Mouse (Mus musculus) common myeloid progenitor, adult 5-6 weeks (primary cell): ENCODE results near the gene Hectd4. TPM values are rescaled to one million over a fixed set of nuclear protein-coding genes. Genes with fewer than 3 reads are reported as not detected.
"Not testable (repeated sequence)": the region's sequence is repeated elsewhere in the genome, so short reads cannot be mapped to it uniquely, and the experiment has no call there.

Experiments used
- ATAC-seq: replicated peaks from 2 replicates; pipeline ENCODE4 v1.8.0; 2016; ENCODE audit warnings: low read depth, mild to moderate bottlenecking, moderate TSS enrichment, inconsistent platforms; ENCODE audit not compliant: poor library complexity, severe bottlenecking
- total RNA-seq: library from RNA; stranded (forward); fragments of 200-1000, 187-1606 nt; gene quantifications from 2 replicates; pipeline ENCODE4 v1.2.3, GENCODE M21; 2017

The Hectd4 gene
- total RNA-seq, 1 experiment from 2014 or later = 20.1 TPM

DNA sequence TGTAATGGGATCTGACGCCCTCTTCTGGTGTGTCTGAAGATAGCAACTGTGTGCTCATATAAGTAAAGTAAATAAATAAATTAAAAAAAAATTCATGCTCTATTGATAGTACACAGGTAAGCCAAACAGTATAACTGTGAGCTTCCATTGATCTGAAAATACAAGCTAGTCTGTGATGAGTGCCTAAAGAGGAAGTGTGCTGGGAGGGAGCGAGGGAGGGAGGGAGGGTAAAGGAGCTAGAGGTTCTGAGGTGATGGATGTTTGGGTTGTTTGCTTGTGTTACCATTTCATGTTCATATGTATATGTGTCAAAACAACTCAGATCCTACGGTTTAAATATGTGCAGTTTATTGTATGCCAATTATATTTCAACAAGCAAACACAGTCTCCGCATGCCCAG lies 6.8 kb downstream of the Hectd4 start:
- no peak for ATAC-seq

- ATAC-seq = not testable (repeated sequence)
These were observed 7.3 kb downstream of the Hectd4 start for GRCm38 (mm10) chr5:121227330-121227729.

DNA sequence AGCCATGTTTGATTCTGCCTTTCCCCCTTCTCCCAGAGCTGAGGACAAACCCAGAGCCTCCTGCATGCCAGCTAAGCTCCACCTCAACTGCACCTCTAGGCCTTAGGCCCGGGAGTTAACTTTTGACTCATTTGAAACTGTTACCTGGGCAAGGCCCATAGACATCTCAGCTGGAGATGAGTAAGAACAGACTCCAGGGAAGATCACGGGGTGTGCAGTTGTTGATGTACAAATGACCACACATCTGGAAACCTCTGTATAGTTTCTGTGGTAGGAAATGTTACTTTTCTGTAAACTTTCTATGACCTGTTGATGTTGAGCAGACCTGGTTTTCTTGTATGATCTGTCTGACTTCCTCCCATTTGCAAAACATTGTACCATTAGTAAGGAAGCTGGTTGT lies 9.2 kb downstream of the Hectd4 start:
- no peak for ATAC-seq

GRCm38 (mm10) chr5:121230811-121231210 lies 10.8 kb downstream of the Hectd4 start:
- 0 out of 2 replicates have a peak, but pooled peaks have one; percentile 19 for ATAC-seq

- no peak for ATAC-seq
These were observed 12.8 kb downstream of the Hectd4 start for GRCm38 (mm10) chr5:121232789-121233188.

DNA sequence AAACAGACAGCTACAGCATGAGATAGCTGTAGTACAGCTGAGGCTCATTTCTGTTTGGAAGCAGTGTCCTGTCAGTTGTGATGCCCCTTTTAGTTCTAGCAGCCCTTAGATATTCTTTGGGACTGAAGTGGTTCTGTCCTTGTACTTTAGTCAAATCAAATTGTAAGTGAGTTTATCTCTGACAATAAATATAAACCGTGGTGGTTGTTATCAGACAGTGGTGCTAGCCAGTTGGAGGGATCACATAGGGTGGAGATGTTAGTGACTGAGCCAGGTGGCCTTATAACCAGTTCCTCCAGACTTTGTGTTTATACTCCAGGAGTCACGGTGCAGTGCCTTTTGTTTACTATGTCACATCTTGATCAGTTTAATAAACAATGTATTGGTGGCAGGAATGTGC lies 13.7 kb downstream of the Hectd4 start:
- no peak for ATAC-seq

DNA sequence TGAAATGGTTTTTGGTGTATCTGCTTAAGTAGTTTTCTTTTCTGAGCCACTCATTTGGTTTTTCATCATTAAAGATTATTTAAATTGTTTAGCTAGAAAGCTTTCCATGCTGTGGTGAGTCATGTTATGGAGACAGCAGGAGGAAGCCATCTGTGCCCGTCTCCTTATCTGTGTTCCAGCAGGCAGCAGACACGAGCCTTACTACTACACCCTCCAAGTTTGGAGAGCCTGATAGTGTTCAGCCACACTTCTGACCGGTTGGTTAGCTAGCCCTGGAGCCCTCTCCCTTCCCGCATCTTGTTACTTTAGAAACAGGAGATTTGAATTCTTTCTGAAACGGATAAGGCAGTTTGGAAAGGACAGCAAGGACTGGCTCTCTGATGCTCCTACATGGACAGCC lies 16.2 kb downstream of the Hectd4 start:
- peak; percentile 99 for ATAC-seq

DNA sequence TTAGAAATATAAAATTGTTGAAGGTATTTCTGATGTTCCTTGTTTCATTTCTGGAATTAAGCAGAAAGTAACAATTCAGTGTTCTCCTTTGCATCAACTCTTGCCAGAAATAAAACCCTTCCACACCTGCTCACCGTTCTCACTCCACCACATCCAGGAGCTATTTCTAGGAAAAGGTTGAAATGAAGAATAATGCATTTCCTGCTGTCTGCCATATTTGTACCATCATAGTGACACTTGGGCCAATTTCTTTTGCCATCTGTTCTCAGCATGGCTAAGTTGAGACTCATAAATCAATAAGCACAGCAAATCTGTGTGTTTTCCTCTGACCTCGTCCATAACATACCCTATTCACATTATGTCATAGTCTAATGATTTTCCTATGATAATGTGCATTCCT lies 18.2 kb downstream of the Hectd4 start:
- no peak for ATAC-seq

DNA sequence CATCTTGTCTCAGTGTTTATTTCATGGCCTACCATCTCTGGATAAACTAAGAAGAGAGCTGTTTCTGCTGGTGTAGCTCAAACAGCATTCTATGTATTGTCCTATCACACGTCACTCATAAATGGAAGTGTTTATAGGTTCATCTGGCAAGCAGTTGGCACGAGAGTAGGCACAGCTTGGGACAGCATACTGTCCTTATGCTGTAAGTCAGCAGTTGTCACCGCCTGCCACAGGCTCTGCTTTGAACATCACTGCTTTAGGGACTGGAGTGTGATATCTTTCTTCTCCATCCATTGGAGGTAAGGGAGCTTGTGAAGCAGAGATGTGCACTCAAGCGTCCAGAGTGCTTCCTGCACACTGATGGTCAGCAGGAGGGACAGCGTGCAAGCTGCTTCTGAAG lies 19.8 kb downstream of the Hectd4 start:
- no peak for ATAC-seq

DNA sequence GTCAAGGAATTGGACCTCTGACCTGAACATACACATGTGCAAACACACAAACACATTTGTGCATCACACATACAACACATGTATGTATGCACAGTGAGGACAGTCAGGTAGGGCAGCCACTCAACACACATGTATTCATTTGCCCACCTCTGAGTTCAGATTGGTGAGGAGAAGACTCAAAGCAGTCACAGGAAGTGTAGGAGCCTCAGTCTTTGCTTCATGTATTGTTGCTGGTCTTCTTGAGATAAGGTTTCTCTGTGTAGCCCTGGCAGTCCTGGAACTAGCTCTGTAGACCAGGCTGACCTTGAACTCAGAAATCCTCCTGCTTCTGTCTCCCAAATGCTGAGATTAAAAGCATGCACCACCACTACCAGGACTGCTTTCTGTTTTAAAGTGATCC lies 21.2 kb downstream of the Hectd4 start:
- no peak for ATAC-seq

DNA sequence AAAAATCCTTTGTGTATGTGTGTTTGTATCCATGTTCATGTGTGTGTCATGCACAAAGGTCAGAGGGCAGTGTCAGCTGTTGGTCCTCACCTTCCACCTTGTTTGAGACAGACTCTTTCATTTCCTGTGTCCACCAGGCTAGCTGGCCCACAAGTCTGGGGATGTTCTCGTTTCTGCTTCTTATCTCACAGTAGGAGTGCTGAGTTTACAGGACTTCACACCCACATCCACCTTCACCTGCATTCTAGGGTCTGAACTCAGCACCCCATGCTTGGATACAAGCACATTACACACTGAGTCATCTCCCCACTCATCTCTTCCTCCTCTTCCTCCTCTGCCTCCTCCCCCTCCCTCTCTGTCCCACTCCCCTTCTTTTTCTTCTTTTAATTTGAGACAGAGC lies 22.2 kb downstream of the Hectd4 start:
- no peak for ATAC-seq

- peak; percentile 33 for ATAC-seq
These were observed 22.7 kb downstream of the Hectd4 start for GRCm38 (mm10) chr5:121242701-121243100.

- ATAC-seq = no peak
These were observed 23.8 kb downstream of the Hectd4 start for GRCm38 (mm10) chr5:121243676-121244364.

- no peak for ATAC-seq
These were observed 24.3 kb downstream of the Hectd4 start for GRCm38 (mm10) chr5:121244365-121244731.

DNA sequence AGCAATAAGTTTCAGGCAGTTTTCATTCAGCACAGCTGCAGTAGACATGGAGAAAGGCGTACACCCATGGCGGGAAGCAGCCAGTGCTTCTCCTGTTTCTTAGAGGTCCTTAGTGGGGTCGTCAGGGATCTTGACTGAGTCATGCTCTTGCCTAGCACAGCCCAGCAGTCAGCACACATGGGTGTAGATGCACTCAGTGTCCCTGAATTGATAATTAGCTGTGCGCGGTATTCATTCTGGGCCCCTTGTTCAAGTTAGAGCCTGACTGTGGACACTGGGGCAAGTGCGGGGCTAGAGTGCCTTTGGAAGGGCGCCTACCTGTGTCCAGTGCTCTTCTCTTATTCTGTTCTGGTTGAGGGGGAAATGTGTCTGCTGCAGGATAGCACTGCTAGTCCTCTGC lies 25.2 kb downstream of the Hectd4 start:
- ATAC-seq = no peak

DNA sequence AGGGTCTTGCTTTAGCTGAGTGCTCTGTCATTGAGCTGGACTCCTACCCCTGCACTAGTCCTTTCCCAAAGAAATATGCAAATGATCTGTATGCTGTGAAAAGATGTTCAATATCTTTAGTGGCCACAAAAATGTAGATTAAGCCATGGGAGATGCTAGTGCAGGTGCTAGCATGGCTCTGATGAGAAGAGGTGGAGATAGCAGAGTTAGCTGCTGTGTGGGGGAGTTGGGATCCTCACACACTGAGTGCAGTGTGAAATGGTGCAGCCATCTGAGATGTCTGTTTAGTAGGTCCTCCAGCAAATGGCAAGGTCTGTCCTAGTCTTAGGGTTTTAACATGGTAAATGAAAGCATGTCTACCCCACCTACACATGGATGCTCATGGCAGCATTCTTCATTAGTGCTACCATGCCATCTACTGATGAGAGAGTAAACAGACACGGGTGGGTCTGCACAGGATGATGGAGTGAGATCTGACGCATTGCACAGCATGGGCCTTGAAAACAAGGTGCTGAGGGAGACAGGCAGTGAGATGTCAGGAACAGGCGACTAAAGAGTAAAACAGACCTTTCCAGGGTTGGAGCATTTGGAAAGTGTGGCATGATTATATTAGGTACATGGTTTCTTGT lies 28.9 kb downstream of the Hectd4 start:
- ATAC-seq = no peak

GRCm38 (mm10) chr5:121249693-121250092 lies 29.7 kb downstream of the Hectd4 start:
- ATAC-seq = 0 out of 2 replicates have a peak, but pooled peaks have one; percentile 49

- no peak for ATAC-seq
These were observed 31.8 kb downstream of the Hectd4 start for GRCm38 (mm10) chr5:121251813-121252212.

- ATAC-seq = no peak
These were observed 33.9 kb downstream of the Hectd4 start for GRCm38 (mm10) chr5:121253816-121254497.

DNA sequence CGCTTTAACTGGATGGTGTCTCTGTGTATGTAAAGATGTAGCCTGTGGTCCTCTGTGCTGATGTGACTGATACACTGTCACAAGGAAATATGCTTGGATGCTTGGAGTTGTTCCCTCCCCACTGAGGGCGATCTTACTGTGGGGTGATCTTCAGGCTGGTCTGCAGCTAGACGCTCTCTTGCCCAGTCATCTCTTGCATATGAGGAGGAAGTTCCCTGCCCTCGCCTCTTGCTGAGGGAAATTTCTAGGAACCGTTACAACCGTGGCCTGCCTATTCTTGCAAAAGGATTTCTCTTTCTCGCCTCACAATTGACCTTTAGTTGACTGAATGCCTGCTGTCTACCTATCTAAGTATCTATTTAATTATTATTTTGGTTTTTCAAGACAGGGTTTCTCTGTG lies 35.0 kb downstream of the Hectd4 start:
- ATAC-seq = 0 out of 2 replicates have a peak, but pooled peaks have one; percentile 39

DNA sequence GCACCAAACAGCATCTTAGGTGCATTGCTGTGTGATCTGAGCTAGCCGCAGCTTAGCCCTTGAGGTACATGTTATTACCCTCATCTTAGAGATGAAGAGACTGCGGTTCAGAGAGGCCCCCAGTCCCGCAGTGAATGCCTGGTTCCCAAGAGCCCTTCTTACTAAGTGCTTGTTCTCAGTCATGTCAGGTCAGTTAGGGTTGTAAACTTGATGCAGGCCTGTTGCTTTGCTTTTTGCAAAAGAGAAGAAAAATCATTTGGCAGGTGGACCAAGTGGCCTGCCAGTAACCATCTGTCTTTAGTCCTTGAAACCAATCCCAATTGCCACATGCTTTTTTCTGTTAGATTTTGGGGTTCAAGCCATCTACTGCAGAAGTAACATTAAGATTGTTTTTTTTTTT lies 41.8 kb downstream of the Hectd4 start:
- no peak for ATAC-seq
